Mouse (Mus musculus) brain, embryonic 14.5 days (tissue): ENCODE measurements around the gene Hsd3b1.

Source experiments
- CTCF ChIP-seq: fragments of 200-500 bp; IDR thresholded peaks from 2 replicates; pipeline ENCODE4 v1.5.1; 2012; ENCODE audit warnings: inconsistent platforms, mild to moderate bottlenecking, moderate library complexity, borderline replicate concordance; ENCODE audit not compliant: insufficient read depth, insufficient read length; ENCODE audit errors: extremely low read depth
- POLR2A ChIP-seq: fragments of 200-500 bp; IDR thresholded peaks from 2 replicates; pipeline ENCODE4 v1.6.1; 2012; ENCODE audit warnings: mild to moderate bottlenecking, inconsistent platforms, borderline replicate concordance; ENCODE audit not compliant: poor library complexity, insufficient read depth, insufficient read length, severe bottlenecking; ENCODE audit errors: extremely low read depth

GRCm38 (mm10) chr3:98853051-98853450 lies 6.5 kb downstream of the Hsd3b1 start:
- TF ChIP-seq POLR2A (no peak), CTCF (no peak)
